Mouse (Mus musculus): ENCODE data around the gene Alpl. TPM values are rescaled to one million over a fixed set of nuclear protein-coding genes. Genes with fewer than 3 reads are reported as not detected.

Alpl gene
- polyA plus RNA-seq, 1 experiment from 2014 or later, result 4.6 TPM

- H3K36me3 ChIP-seq, result no peaks in the 10 kb centered on the region
- peak overlapping the region; percentile 51 for H3K4me2 ChIP-seq (replicated peaks)
- H3K4me1 ChIP-seq (replicated peaks), result peaks cover 26% of the 10 kb centered on the region
- H3K9me3 ChIP-seq, result no peaks in the 10 kb centered on the region
- H3K27me3 ChIP-seq (replicated peaks), result peaks cover 28% of the 10 kb centered on the region
- H3K9ac ChIP-seq, result peak overlapping the region; percentile 8; the same call in 1 of the 2 replicates
- no peak overlapping the region for H3K27ac ChIP-seq
- H3K4me3 ChIP-seq (replicated peaks), result peak overlapping the region; percentile 16; the same call in 1 of the 2 replicates
- WGBS, result 23% methylated on average over 24 of the region's 24 CpGs
- ATAC-seq, result no peak
These were observed 66.9 kb downstream of the Alpl start for GRCm38 (mm10) chr4:137729155-137729855.

GRCm38 (mm10) chr4:137728399-137729154 lies 67.6 kb downstream of the Alpl start:
- ATAC-seq, result peak; percentile 37
- Histone ChIP-seq H3K4me3 (replicated peaks) (peak overlapping the region; percentile 16; the same call in 1 of the 2 replicates), H3K9me3 (no peaks in the 10 kb centered on the region), H3K9ac (peak overlapping the region; percentile 8; the same call in 1 of the 2 replicates), H3K4me1 (replicated peaks) (peaks cover 32% of the 10 kb centered on the region), H3K4me2 (replicated peaks) (peak overlapping the region; percentile 51), H3K27ac (no peak overlapping the region), H3K27me3 (replicated peaks) (peaks cover 35% of the 10 kb centered on the region), H3K36me3 (no peaks in the 10 kb centered on the region)
- WGBS, result 10% methylated on average over 17 of the region's 17 CpGs

- Histone ChIP-seq H3K36me3 (no peaks in the 10 kb centered on the region), H3K27me3 (replicated peaks) (peaks cover 42% of the 10 kb centered on the region), H3K9me3 (no peaks in the 10 kb centered on the region), H3K4me1 (replicated peaks) (peaks cover 32% of the 10 kb centered on the region), H3K9ac (no peak overlapping the region), H3K27ac (no peak overlapping the region), H3K4me2 (replicated peaks) (0 out of 2 replicates have a peak overlapping the region, but pooled peaks have one; percentile 1), H3K4me3 (replicated peaks) (no peak overlapping the region)
- WGBS, result 13% methylated on average over 17 of the region's 18 CpGs
- peak; percentile 16; the same call in 1 of the 2 replicates for ATAC-seq
These were observed 68.5 kb downstream of the Alpl start for GRCm38 (mm10) chr4:137727506-137728187.

GRCm38 (mm10) chr4:137726739-137727505 lies 69.3 kb downstream of the Alpl start:
- Histone ChIP-seq H3K36me3 (no peaks in the 10 kb centered on the region), H3K4me2 (replicated peaks) (no peak overlapping the region), H3K27ac (no peak overlapping the region), H3K27me3 (replicated peaks) (peaks cover 42% of the 10 kb centered on the region), H3K4me1 (replicated peaks) (peaks cover 32% of the 10 kb centered on the region), H3K9ac (no peak overlapping the region), H3K9me3 (no peaks in the 10 kb centered on the region), H3K4me3 (replicated peaks) (no peak overlapping the region)
- no peak for ATAC-seq
- WGBS, result 82% methylated on average over 18 of the region's 18 CpGs

- Histone ChIP-seq H3K4me1 (replicated peaks) (peaks cover 32% of the 10 kb centered on the region), H3K27me3 (replicated peaks) (peaks cover 39% of the 10 kb centered on the region), H3K27ac (no peak overlapping the region), H3K9me3 (no peaks in the 10 kb centered on the region), H3K4me2 (replicated peaks) (no peak overlapping the region), H3K4me3 (replicated peaks) (no peak overlapping the region), H3K9ac (no peak overlapping the region), H3K36me3 (no peaks in the 10 kb centered on the region)
- ATAC-seq, result no peak
- 77% methylated on average over 13 of the region's 13 CpGs for WGBS
These were observed 70.5 kb downstream of the Alpl start for GRCm38 (mm10) chr4:137725541-137726145.

- no peak overlapping the region for H3K27ac ChIP-seq
- 53% methylated on average over 8 of the region's 8 CpGs for WGBS
- ATAC-seq, result no peak
- peaks cover 30% of the 10 kb centered on the region for H3K4me1 ChIP-seq (replicated peaks)
- no peak overlapping the region for H3K4me2 ChIP-seq (replicated peaks)
- no peak overlapping the region for H3K9ac ChIP-seq
- peaks cover 38% of the 10 kb centered on the region for H3K27me3 ChIP-seq (replicated peaks)
- no peaks in the 10 kb centered on the region for H3K36me3 ChIP-seq
- no peaks in the 10 kb centered on the region for H3K9me3 ChIP-seq
- no peak overlapping the region for H3K4me3 ChIP-seq (replicated peaks)
These were observed 71.4 kb downstream of the Alpl start for GRCm38 (mm10) chr4:137724766-137725165.

- Histone ChIP-seq H3K27me3 (replicated peaks) (peaks cover 32% of the 10 kb centered on the region), H3K27ac (no peak overlapping the region), H3K4me3 (replicated peaks) (no peak overlapping the region), H3K9me3 (no peaks in the 10 kb centered on the region), H3K36me3 (no peaks in the 10 kb centered on the region), H3K4me2 (replicated peaks) (peak overlapping the region; percentile 27), H3K9ac (no peak overlapping the region), H3K4me1 (replicated peaks) (peaks cover 28% of the 10 kb centered on the region)
- WGBS, result 54% methylated on average over 11 of the region's 11 CpGs
- ATAC-seq, result no peak
These were observed 72.0 kb downstream of the Alpl start for GRCm38 (mm10) chr4:137724212-137724611.

- H3K9ac ChIP-seq, result no peak overlapping the region
- peaks cover 26% of the 10 kb centered on the region for H3K4me1 ChIP-seq (replicated peaks)
- peaks cover 26% of the 10 kb centered on the region for H3K27me3 ChIP-seq (replicated peaks)
- WGBS, result 37% methylated on average over 25 of the region's 25 CpGs
- H3K36me3 ChIP-seq, result no peaks in the 10 kb centered on the region
- peak overlapping the region; percentile 22 for H3K4me2 ChIP-seq (replicated peaks)
- H3K4me3 ChIP-seq (replicated peaks), result no peak overlapping the region
- no peak overlapping the region for H3K27ac ChIP-seq
- H3K9me3 ChIP-seq, result no peaks in the 10 kb centered on the region
- ATAC-seq, result no peak
These were observed 72.7 kb downstream of the Alpl start for GRCm38 (mm10) chr4:137723527-137723926.

GRCm38 (mm10) chr4:137722692-137723427 lies 73.3 kb downstream of the Alpl start:
- no peak overlapping the region for H3K9ac ChIP-seq
- WGBS, result 27% methylated on average over 12 of the region's 12 CpGs
- H3K4me1 ChIP-seq (replicated peaks), result peaks cover 20% of the 10 kb centered on the region
- no peaks in the 10 kb centered on the region for H3K9me3 ChIP-seq
- no peak overlapping the region for H3K4me3 ChIP-seq (replicated peaks)
- ATAC-seq, result no peak; the same call in 1 of the 2 replicates
- H3K4me2 ChIP-seq (replicated peaks), result peak overlapping the region; percentile 22; the same call in 1 of the 2 replicates
- no peaks in the 10 kb centered on the region for H3K36me3 ChIP-seq
- peaks cover 19% of the 10 kb centered on the region for H3K27me3 ChIP-seq (replicated peaks)
- no peak overlapping the region for H3K27ac ChIP-seq

GRCm38 (mm10) chr4:137722230-137722629 lies 74.0 kb downstream of the Alpl start:
- no peaks in the 10 kb centered on the region for H3K36me3 ChIP-seq
- H3K9me3 ChIP-seq, result no peaks in the 10 kb centered on the region
- no peak overlapping the region for H3K4me3 ChIP-seq (replicated peaks)
- H3K4me2 ChIP-seq (replicated peaks), result no peak overlapping the region
- ATAC-seq, result no peak
- no peak overlapping the region for H3K9ac ChIP-seq
- peaks cover 16% of the 10 kb centered on the region for H3K4me1 ChIP-seq (replicated peaks)
- peaks cover 18% of the 10 kb centered on the region for H3K27me3 ChIP-seq (replicated peaks)
- 80% methylated on average over 3 of the region's 3 CpGs for WGBS
- H3K27ac ChIP-seq, result no peak overlapping the region

- 86% methylated on average over 15 of the region's 15 CpGs for WGBS
- H3K27ac ChIP-seq, result no peak overlapping the region
- H3K4me1 ChIP-seq (replicated peaks), result peaks cover 16% of the 10 kb centered on the region
- no peak overlapping the region for H3K9ac ChIP-seq
- no peaks in the 10 kb centered on the region for H3K9me3 ChIP-seq
- H3K36me3 ChIP-seq, result no peaks in the 10 kb centered on the region
- H3K27me3 ChIP-seq (replicated peaks), result peaks cover 18% of the 10 kb centered on the region
- no peak overlapping the region for H3K4me3 ChIP-seq (replicated peaks)
- no peak overlapping the region for H3K4me2 ChIP-seq (replicated peaks)
- no peak for ATAC-seq
These were observed 74.6 kb downstream of the Alpl start for GRCm38 (mm10) chr4:137721563-137721962.
